Mouse (Mus musculus) hematopoietic multipotent progenitor cell, adult 10-12 weeks (in vitro differentiated cells): Measurements from ENCODE around the gene Ncoa5. TPM values are rescaled to one million over a fixed set of nuclear protein-coding genes. Genes with fewer than 3 reads are reported as not detected.

Experiments
- polyA plus RNA-seq: library from polyadenylated mRNA; stranded (reverse); fragments of >175 nt; gene quantifications from 2 replicates; pipeline ENCODE4 v1.2.3, GENCODE M21; 2012; ENCODE audit warnings: low replicate concordance

The Ncoa5 gene
- polyA plus RNA-seq: 46.9 and 49.3 TPM in 2 replicates

DNA sequence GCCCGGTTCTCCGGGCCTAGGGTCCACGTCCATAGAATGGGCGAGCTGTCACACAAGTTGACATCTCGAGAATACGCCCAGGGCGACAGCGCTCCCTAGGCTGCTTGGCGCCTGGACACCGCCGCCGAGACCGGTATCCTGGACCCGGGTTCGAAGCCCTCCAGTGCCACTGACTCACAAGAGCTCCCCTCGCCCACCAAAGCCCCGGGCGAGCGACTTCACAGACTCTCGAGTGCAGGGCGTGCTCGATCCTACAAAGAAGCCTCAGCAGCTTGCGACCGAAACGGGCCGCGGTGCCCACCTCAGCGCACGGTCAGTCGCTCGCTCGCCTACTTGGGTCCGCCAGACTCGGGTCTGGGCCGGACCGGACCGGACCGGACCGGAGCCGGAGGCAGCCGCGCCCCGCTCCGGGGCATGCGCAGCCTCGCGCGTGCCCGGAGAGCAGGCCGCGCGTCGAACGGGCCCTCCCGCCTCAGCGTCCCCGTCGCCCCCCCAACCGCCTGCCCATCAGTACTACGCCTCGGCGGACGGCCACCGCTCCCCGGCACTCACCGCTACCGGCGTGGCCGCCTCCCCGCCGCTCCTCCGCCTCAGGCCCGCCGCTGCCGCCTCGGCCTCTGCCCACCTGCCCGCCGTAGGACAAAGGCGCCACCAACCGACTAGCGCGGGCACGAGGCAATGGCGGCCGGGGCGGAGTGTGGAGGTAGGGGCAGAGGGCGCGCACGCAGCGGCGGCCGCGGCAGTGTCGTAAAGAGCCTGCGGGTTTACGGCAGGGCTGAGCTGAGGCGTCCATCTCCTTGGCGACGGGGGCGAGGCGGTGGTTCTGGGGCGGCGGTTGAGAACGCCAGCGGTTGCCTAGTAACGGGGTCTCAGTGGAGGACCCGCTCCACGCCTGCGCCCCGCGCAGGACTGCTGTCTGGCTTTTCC lies at the start of gene Ncoa5:
Gene Ncoa5, minus strand, starts transcription at position 737 of the 927 bp plus-strand sequence.

DNA sequence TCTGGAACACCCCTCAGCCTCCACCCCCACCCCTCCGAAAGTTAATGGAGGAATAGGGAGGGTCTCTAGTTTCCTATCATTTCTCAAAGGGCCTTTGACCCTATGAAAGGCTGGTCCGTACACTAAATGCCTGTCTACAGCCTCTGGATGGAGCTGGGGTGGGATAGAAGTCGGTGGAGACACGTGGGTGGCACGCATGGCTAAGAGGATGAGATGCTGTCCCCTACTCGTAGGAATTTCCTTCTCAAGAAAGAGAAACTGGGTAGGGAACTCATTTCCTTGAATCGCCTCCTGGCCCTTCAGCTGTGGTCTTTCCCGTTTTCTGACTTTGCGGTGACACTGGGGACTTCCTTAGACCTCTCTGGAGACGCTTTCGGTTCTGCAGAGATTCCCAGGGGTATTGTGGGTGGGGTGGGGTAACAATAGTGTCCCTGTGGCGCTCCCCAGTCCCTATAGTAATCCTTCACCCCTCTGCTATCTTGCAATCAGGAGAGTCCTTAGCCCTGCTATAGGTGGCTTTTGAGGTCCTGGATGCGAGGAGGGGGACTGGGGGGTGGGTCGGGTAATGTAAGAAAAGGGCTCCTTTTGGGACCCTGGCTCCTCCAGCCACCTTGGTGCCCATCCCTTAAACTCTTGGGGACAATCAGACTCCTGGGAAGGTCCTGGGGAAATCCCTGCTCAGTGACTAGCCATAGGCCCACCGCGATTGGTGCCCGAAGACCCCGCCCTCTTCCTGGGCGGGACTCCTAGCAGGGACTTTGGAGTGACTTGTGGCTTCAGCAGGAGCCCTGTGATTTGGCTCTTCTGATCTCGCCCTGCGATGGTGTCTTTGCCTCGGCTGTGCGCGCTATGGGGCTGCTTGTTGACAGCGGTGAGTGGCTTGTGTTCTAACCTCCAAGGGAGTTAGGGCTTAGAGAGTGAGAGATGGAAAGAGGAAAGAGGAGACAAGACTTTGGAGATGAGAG lies 20.5 kb upstream of the Ncoa5 start, which contains the start of gene Cd40:
Gene Cd40, plus strand, starts transcription at position 740 of the 965 bp plus-strand sequence.

DNA sequence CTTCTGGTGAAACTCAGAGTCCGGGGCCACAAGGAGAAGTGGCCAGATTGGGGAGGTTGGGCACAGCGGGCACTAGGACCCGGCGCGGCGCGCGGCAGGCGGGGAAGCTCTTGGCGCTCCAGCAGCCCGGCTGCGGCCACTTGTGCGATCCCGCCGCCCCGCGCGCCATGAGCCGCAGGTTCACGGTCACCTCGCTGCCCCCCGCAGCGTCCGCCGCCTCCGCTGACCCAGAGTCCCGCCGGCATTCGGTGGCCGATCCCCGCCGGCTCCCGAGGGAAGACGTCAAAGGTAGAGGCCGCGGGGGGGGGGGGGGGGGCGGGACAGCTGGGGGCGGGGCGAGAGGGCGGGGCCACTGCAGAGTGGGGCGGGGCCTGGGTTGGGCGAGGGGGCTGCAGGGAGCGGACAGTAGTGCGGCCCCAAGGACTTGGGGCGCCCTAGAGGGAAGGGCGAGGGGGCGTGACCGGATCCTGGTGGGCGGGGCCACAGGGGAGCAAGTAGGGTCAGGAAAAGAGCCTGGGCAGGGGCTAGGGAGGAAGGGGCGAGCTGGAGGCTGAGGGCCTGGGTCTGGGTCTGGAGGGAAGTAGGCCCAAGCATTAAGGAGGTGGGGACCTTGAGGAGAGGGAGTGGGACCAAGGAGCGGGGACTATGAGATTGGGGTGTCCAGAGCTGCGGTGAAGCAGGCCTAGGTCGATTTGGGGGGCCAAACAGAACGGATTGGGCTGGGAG lies 73.8 kb downstream of the Ncoa5 start, which contains the start of gene Slc12a5:
Gene Slc12a5, plus strand, starts transcription at position 87 of the 726 bp plus-strand sequence.

Other genes with a start within 250 kb of the Ncoa5 start
- gene Snx21, start 249.0 kb downstream of the Ncoa5 start, polyA plus RNA-seq: 6.8 and 12.4 TPM in 2 replicates
- 16.4 and 60.9 TPM in 2 replicates for gene Acot8, start 230.0 kb downstream of the Ncoa5 start, polyA plus RNA-seq
- 1.6 and 1.9 TPM in 2 replicates for gene Zswim3, start 229.8 kb downstream of the Ncoa5 start, polyA plus RNA-seq
- gene Zswim1, start 212.2 kb downstream of the Ncoa5 start, polyA plus RNA-seq: 23.3 and 24.2 TPM in 2 replicates
- 0.93 TPM in 1 of 2 replicates, not detected in the other for gene Spata25, start 206.3 kb downstream of the Ncoa5 start, polyA plus RNA-seq
- 86.1 and 549 TPM in 2 replicates for gene Ctsa, start 202.0 kb downstream of the Ncoa5 start, polyA plus RNA-seq
- 11.3 and 15.6 TPM in 2 replicates for gene Neurl2, start 201.4 kb downstream of the Ncoa5 start, polyA plus RNA-seq
- gene Pltp, start 177.2 kb downstream of the Ncoa5 start, polyA plus RNA-seq: 47.5 and 54.7 TPM in 2 replicates
- gene Pcif1, start 155.6 kb downstream of the Ncoa5 start, polyA plus RNA-seq: 102 and 104 TPM in 2 replicates
- gene Zfp335, start 123.1 kb downstream of the Ncoa5 start, polyA plus RNA-seq: 53.1 and 93.7 TPM in 2 replicates
- gene Mmp9, start 94.1 kb downstream of the Ncoa5 start, polyA plus RNA-seq: 36.0 and 103 TPM in 2 replicates
- gene Slc12a5, start 74.1 kb downstream of the Ncoa5 start, polyA plus RNA-seq: 0.58 and 2.7 TPM in 2 replicates
- 10.8 and 12.4 TPM in 2 replicates for gene Cd40, start 20.8 kb upstream of the Ncoa5 start, polyA plus RNA-seq
- not detected in 2 replicates for gene 1700025C18Rik, start 55.9 kb upstream of the Ncoa5 start, polyA plus RNA-seq
- gene Cdh22, start 200.0 kb upstream of the Ncoa5 start, polyA plus RNA-seq: 0.76 and 2.0 TPM in 2 replicates